Mouse (Mus musculus) testis, adult 2 months (tissue): ENCODE measurements around the gene Hcls1. TPM values are rescaled to one million over a fixed set of nuclear protein-coding genes. Genes with fewer than 3 reads are reported as not detected.
A peak's percentile ranks its signal among the peaks of the same experiment; 100 is the strongest.

ENCODE experiments used
- H3K27ac ChIP-seq: fragments of 200-500 bp; 2 replicates; pipeline ENCODE4 v1.5.1; 2012; ENCODE audit warnings: low read depth, low read length; ENCODE audit not compliant: control insufficient read depth, insufficient read depth
- H3K27me3 ChIP-seq: fragments of 200-500 bp; 2 replicates; pipeline ENCODE4 v1.6.1; 2012; ENCODE audit warnings: mild to moderate bottlenecking, low read length, moderate library complexity; ENCODE audit not compliant: control insufficient read depth, insufficient read depth
- H3K36me3 ChIP-seq: fragments of 200-500 bp; 2 replicates; pipeline ENCODE4 v1.6.1; 2012; ENCODE audit warnings: mild to moderate bottlenecking, low read length; ENCODE audit not compliant: control insufficient read depth, insufficient read depth
- H3K4me1 ChIP-seq: fragments of 200-500 bp; 2 replicates; pipeline ENCODE4 v1.6.1; 2012; ENCODE audit warnings: low read length; ENCODE audit not compliant: control insufficient read depth, insufficient read depth
- H3K4me3 ChIP-seq: fragments of 200-500 bp; 2 replicates; pipeline ENCODE4 v1.5.1; 2012; ENCODE audit warnings: low read depth, mild to moderate bottlenecking, low read length, moderate library complexity, mixed read lengths; ENCODE audit not compliant: control insufficient read depth
- CTCF ChIP-seq: fragments of 200-500 bp; IDR thresholded peaks from 2 replicates; pipeline ENCODE4 v1.5.1; 2012; ENCODE audit warnings: low read depth, mild to moderate bottlenecking, inconsistent platforms, low read length, moderate library complexity; ENCODE audit not compliant: control insufficient read depth, insufficient read depth, insufficient replicate concordance
- POLR2A ChIP-seq: fragments of 200-500 bp; IDR thresholded peaks from 2 replicates; pipeline ENCODE4 v1.6.1; 2012; ENCODE audit warnings: low read depth, mild to moderate bottlenecking, inconsistent platforms, low read length, moderate library complexity; ENCODE audit not compliant: control insufficient read depth
- polyA plus RNA-seq: library from polyadenylated mRNA; depleted of rRNA; stranded (reverse); fragments of >200 nt; gene quantifications from 2 replicates; pipeline ENCODE4 v1.2.3, GENCODE M21; 2012

Gene Hcls1
- polyA plus RNA-seq, 1 experiment: 0.75 TPM

GRCm38 (mm10) chr16:36930231-36931136 lies 4.3 kb upstream of the Hcls1 start:
- no peak overlapping the region for H3K27ac ChIP-seq
- no peak overlapping the region for H3K4me3 ChIP-seq
- no peaks in the 10 kb centered on the region; the same call in 1 of the 2 replicates for H3K36me3 ChIP-seq
- no peak for TF ChIP-seq CTCF
- no peak for TF ChIP-seq POLR2A
- H3K4me1 ChIP-seq: no peaks in the 10 kb centered on the region
- no peaks in the 10 kb centered on the region for H3K27me3 ChIP-seq

DNA sequence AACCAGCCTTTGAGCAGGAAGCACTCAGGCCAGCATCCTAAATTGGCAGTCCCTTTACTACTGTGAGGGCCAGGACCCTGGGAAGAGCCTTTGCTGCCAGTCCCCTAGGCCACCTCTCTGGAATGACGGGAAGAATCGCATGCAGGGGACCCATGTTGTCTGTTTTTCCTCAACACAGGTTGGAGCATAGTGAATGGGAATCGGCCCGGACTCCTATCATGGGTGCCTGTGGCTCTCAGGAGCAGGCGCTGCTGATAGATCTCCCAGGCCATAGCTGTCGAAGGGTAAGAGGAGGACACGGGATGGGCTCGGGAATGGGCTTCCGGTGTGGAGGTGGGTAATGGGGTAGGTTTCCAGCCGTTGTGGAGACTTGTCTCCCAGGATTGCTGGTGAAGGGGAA lies 3.4 kb upstream of the Hcls1 start:
- Histone ChIP-seq H3K4me1 (no peaks in the 10 kb centered on the region), H3K27ac (no peak overlapping the region), H3K27me3 (no peaks in the 10 kb centered on the region), H3K4me3 (no peak overlapping the region), H3K36me3 (no peaks in the 10 kb centered on the region; the same call in 1 of the 2 replicates)
- TF ChIP-seq CTCF: no peak
- no peak for TF ChIP-seq POLR2A

- no peak overlapping the region for H3K27ac ChIP-seq
- TF ChIP-seq CTCF (no peak), POLR2A (no peak)
- no peaks in the 10 kb centered on the region for H3K4me1 ChIP-seq
- H3K4me3 ChIP-seq: no peak overlapping the region
- H3K36me3 ChIP-seq: no peaks in the 10 kb centered on the region; the same call in 1 of the 2 replicates
- H3K27me3 ChIP-seq: no peaks in the 10 kb centered on the region
Measured at GRCm38 (mm10) chr16:36931976-36932375, 2.8 kb upstream of the Hcls1 start.

- H3K4me1 ChIP-seq: no peaks in the 10 kb centered on the region
- TF ChIP-seq CTCF (0 out of 2 replicates have a peak, but pooled peaks have one; percentile 1), POLR2A (no peak)
- no peak overlapping the region for H3K27ac ChIP-seq
- no peak overlapping the region for H3K4me3 ChIP-seq
- H3K36me3 ChIP-seq: no peaks in the 10 kb centered on the region; the same call in 1 of the 2 replicates
- no peaks in the 10 kb centered on the region for H3K27me3 ChIP-seq
Measured at GRCm38 (mm10) chr16:36932546-36932945, 2.2 kb upstream of the Hcls1 start.

- no peak overlapping the region for H3K4me3 ChIP-seq
- no peaks in the 10 kb centered on the region; the same call in 1 of the 2 replicates for H3K36me3 ChIP-seq
- no peaks in the 10 kb centered on the region for H3K4me1 ChIP-seq
- no peaks in the 10 kb centered on the region for H3K27me3 ChIP-seq
- H3K27ac ChIP-seq: peak overlapping the region; percentile 33; the same call in 1 of the 2 replicates
- no peak for TF ChIP-seq CTCF
- no peak for TF ChIP-seq POLR2A
Measured at GRCm38 (mm10) chr16:36934131-36934840, 497 bp upstream of the Hcls1 start.

DNA sequence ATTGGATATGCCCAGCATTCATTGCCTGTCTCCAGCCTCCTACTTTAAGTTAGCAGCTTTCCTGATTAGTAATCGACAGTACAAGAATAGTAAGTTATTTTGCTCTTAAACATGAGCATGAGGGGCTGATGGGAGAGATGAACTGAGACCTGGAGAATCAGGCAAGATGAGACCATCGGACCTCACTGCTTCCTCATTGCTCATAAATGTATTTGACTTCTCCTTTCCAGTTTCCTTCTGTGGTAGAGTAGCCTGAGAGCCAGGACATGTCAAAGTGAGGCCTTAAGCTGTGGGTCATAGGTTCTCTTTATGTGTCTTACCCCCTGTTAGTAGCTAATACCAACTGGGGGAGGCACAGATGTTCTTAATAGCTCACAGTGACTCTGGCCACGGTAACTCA lies 1.0 kb downstream of the Hcls1 start:
- Histone ChIP-seq H3K4me3 (no peak overlapping the region), H3K27me3 (no peaks in the 10 kb centered on the region), H3K36me3 (no peaks in the 10 kb centered on the region; the same call in 1 of the 2 replicates), H3K27ac (no peak overlapping the region), H3K4me1 (no peaks in the 10 kb centered on the region)
- TF ChIP-seq CTCF (no peak), POLR2A (no peak)

GRCm38 (mm10) chr16:36941137-36941727 lies 6.4 kb downstream of the Hcls1 start:
- Histone ChIP-seq H3K27ac (no peak overlapping the region), H3K4me1 (no peaks in the 10 kb centered on the region), H3K4me3 (no peak overlapping the region), H3K36me3 (no peaks in the 10 kb centered on the region), H3K27me3 (no peaks in the 10 kb centered on the region)
- no peak for TF ChIP-seq CTCF
- no peak for TF ChIP-seq POLR2A

- Histone ChIP-seq H3K27me3 (no peaks in the 10 kb centered on the region), H3K4me3 (no peak overlapping the region), H3K27ac (no peak overlapping the region), H3K4me1 (no peaks in the 10 kb centered on the region), H3K36me3 (no peaks in the 10 kb centered on the region)
- TF ChIP-seq POLR2A (no peak), CTCF (no peak)
Measured at GRCm38 (mm10) chr16:36941895-36942294, 7.1 kb downstream of the Hcls1 start.
